Mouse (Mus musculus) megakaryocyte, adult 5-6 weeks (primary cell): ENCODE results near the gene Hyal1. TPM values are rescaled to one million over a fixed set of nuclear protein-coding genes. Genes with fewer than 3 reads are reported as not detected.

Source experiments
- ATAC-seq: 2 replicates; pipeline ENCODE4 v1.8.0; 2016; ENCODE audit warnings: mild to moderate bottlenecking, inconsistent platforms; ENCODE audit not compliant: poor library complexity, severe bottlenecking
- total RNA-seq, 2 experiments: library from RNA; stranded (forward) in 1 of 2; stranded (reverse) in 1 of 2; fragments of 153-499, 151-499 nt in 1 of 2; fragments of 221-1000, 200-1000 nt in 1 of 2; gene quantifications; 2 replicates each; pipeline versions ENCODE4 v1.2.3 to v1.2.4; 2015 to 2017

The Hyal1 gene
- 0.38 and 0.57 TPM in 2 replicates for total RNA-seq (2015)
- total RNA-seq (2017), result 0.98 and 0.99 TPM in 2 replicates

GRCm38 (mm10) chr9:107576357-107577107 lies at the start of gene Hyal1:
Gene Hyal1 (plus strand): TSS chr9:107576927.
- ATAC-seq, result peak; percentile 46

GRCm38 (mm10) chr9:107533791-107534407 lies 42.8 kb upstream of the Hyal1 start, which contains the start of gene Tmem115:
Gene Tmem115 (plus strand): TSS chr9:107533945.
- peak; percentile 95 for ATAC-seq

DNA sequence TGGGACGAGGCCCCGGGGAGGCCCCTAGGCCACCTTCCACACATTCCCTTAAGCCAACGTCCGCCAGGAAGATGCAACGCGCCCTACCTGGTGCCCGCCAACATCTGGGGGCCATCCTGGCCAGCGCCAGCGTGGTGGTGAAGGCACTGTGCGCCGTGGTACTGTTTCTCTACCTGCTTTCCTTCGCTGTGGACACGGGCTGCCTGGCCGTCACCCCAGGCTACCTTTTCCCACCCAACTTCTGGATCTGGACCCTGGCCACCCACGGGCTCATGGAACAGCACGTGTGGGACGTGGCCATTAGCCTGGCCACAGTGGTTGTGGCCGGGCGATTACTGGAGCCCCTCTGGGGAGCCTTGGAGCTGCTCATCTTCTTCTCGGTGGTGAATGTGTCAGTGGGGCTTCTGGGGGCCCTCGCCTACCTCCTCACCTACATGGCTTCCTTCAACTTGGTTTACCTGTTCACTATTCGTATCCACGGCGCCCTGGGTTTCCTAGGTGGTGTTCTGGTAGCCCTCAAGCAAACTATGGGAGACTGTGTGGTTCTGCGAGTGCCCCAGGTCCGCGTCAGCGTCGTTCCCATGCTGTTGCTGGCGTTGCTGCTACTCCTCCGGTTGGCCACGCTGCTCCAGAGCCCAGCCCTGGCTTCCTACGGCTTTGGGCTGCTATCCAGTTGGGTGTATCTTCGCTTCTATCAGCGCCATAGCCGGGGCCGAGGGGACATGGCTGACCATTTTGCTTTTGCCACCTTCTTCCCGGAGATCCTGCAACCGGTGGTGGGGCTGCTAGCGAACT lies 42.1 kb upstream of the Hyal1 start:
- ATAC-seq, result peak; percentile 8

- no peak for ATAC-seq
Measured at GRCm38 (mm10) chr9:107538231-107538630, 38.5 kb upstream of the Hyal1 start.

DNA sequence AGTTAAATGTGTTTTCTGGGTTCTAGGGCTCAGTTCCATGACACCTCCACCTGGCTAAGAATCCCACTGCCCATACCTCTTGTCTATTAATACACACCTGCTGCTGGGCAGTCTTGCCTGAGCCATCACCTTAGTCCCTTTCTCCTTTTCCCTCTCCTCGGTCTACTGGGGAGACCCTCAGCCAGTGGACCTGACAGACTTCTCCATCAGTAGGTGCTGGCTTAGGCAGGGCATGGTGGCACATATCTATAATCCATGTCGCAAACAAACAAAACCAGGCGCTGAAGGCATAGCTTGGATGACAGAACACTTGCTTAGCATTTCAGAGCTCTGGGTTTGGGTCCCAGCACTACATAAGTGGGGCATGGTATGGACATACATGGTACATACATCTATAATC lies 38.0 kb upstream of the Hyal1 start:
- no peak for ATAC-seq

GRCm38 (mm10) chr9:107539940-107540339 lies 36.8 kb upstream of the Hyal1 start:
- ATAC-seq, result no peak

DNA sequence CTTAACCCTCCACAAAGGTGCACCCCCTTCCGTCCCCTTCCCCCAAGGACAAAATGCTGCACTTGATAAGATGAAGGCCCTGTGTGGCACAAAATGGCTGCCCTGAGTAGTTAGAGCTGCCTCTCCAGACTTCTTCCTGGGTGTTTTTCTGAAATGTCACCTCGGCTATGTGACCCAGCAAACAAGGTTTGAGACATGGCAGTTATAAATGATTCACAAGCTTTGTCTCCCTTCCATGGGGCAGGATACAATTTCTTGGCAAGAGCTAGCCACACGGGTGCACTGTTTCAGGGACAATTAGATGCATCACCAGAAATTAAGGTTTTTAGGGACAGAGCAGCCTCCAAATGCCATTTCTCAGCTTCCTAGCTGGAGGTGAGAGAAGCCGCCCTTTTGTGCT lies 36.3 kb upstream of the Hyal1 start:
- ATAC-seq, result no peak

- ATAC-seq, result no peak
Measured at GRCm38 (mm10) chr9:107541005-107541404, 35.7 kb upstream of the Hyal1 start.

GRCm38 (mm10) chr9:107541474-107542351 lies 35.0 kb upstream of the Hyal1 start, which contains the start of the genes Cyb561d2 and Nprl2:
Gene Cyb561d2 (minus strand): TSS chr9:107542193.
Gene Nprl2 (plus strand): TSS chr9:107542226.
- peak; percentile 89 for ATAC-seq

GRCm38 (mm10) chr9:107542352-107542686 lies 34.4 kb upstream of the Hyal1 start:
- ATAC-seq, result 0 out of 2 replicates have a peak, but pooled peaks have one; percentile 2

GRCm38 (mm10) chr9:107542721-107543120 lies 34.0 kb upstream of the Hyal1 start:
- no peak for ATAC-seq

GRCm38 (mm10) chr9:107543299-107543698 lies 33.4 kb upstream of the Hyal1 start:
- ATAC-seq, result no peak

DNA sequence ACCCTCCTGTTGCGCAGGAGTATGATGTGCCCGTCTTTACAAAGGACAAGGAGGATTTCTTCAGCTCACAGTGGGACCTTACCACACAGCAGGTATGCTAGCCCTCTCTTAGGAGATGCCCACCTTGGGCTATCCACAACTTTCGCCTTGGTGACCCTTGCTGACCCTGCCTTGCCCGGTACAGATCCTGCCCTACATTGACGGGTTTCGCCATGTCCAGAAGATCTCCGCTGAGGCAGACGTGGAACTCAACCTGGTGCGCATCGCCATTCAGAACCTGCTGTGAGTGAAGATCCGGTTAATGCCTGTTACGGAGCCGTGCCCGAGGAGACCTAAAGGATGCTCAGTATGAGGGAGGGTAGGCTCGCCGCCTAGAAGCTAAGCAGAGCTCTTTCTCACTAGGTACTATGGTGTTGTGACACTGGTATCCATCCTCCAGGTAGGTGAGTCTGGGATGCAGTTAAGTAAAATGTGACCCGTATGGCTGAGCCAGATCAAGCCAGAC lies 32.5 kb upstream of the Hyal1 start:
- no peak for ATAC-seq

GRCm38 (mm10) chr9:107544729-107545128 lies 32.0 kb upstream of the Hyal1 start:
- ATAC-seq, result no peak

- no peak for ATAC-seq
Measured at GRCm38 (mm10) chr9:107545199-107545598, 31.5 kb upstream of the Hyal1 start.

- ATAC-seq, result peak; percentile 19; the same call in 1 of the 2 replicates
Measured at GRCm38 (mm10) chr9:107545602-107546001, 31.1 kb upstream of the Hyal1 start.

DNA sequence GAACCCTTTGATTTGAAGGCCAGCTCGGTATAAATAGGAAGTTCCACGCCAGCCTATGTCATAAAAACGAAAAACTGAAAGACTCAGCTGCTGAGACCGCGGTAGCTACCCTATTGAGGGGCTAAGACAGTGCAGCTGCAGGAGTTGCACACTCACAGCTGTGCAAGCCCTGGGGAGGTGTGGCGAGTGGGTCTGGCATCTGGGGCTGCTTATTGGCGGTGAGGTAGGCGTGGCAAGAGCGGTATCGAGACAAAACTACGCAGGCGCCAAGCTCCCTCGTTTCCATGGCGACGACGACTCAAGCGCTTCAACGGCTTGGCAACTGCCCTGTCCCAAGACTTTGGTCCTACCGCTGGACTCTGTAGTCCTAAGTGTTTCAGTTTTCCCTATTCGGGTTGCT lies 29.7 kb upstream of the Hyal1 start, which contains the start of gene Zmynd10:
Gene Zmynd10, plus strand, starts transcription at position 273 of the 400 bp plus-strand sequence.
- ATAC-seq, result peak; percentile 45

- ATAC-seq, result 0 out of 2 replicates have a peak, but pooled peaks have one; percentile 3
Measured at GRCm38 (mm10) chr9:107547957-107548356, 28.8 kb upstream of the Hyal1 start.

DNA sequence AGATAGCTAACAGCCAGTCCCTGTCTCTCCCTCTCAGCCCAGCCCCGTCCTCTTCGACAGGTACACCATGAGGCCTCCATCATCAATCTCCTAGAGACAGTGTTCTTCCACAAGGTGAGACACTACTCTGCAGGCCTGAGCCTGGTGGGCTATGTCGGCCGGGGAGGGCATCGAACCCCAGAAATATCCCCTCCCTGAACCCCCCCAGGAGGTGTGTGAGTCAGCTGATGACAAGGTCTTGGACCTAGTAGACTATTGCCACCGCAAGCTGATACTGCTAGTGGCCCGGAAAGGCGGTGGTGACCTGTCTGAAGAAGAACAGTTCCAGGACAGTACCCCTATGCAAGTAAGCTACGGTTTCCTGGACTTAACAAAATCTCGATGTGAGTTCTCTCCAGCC lies 27.9 kb upstream of the Hyal1 start:
- ATAC-seq, result no peak
